Mouse (Mus musculus): ENCODE results near the gene Tbx2. TPM values are rescaled to one million over a fixed set of nuclear protein-coding genes. Genes with fewer than 3 reads are reported as not detected.

Gene Tbx2
- total RNA-seq, 2 experiments from 2014 or later: 1.9 to 2.0 TPM

DNA sequence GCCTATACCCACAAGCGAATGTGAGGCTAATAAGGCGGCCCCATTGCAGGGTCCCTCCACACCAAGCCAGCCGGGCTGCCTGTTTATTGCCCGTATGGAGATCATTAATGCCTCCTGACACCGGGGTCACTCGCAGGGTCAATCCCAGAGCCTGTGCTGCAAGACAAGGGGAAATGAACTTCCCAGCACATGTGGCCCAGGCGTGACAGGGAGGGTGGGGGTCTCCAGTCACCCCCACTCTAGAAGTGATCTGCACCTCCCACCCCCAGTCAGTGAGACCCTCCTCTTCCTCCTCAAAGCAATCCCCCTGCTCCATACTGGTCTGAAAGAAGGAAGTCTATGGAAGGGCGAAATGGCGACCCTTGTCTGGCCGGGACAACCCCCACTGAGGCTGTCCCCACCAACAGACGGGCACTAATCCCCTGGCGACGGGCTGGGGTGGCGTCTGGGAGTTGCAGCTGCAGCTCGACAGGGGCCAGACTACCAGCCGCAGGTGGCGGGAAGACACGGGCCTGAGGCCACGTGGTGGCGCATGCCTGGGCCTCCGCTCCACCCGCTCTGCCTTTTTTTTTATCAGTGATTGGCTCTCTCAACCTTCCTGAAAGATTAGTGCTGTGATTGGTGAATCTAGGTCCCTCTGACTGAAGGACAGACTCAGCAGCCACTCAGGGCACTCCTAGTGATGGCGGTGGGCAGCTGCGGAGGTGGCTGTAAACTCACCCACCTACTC lies 43.9 kb downstream of the Tbx2 start:
- intact Hi-C loops (cut with DNase I): no loop called here
- no peak for DNase-seq (ENCODE audit: extremely low spot score in 1 of 2, low spot score in 2 of 2)
- Histone ChIP-seq H3K4me3 (no peak overlapping the region), H3K27ac (no peak overlapping the region)
- TF ChIP-seq CTCF (IDR thresholded peaks at IDR 0.05): no peak

DNA sequence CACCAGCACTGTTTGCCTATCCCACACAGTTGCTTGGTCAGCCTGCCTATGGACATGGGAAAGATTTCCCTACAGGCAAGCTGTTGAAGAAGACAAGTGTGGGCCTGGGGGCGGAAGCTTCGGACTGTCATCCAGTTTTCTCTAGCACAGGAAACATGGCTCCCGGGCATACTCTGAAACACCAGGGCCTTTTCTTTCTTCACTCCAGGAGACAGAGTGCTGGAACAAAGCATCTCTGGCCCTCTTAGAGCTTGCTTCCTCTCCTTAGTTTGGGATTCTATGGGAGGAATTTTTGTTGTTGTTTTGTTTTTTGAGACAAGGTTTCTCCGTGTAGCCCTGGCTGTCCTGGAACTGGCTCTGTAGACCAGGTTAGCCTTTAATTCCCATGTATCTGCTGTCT lies 52.1 kb downstream of the Tbx2 start:
- no peak overlapping the region for H3K27ac ChIP-seq
- intact Hi-C loops (cut with DNase I): no loop called here
- H3K4me3 ChIP-seq: no peak overlapping the region
- no peak for DNase-seq (ENCODE audit: extremely low spot score in 1 of 2, low spot score in 2 of 2)
- TF ChIP-seq CTCF (IDR thresholded peaks at IDR 0.05): no peak

DNA sequence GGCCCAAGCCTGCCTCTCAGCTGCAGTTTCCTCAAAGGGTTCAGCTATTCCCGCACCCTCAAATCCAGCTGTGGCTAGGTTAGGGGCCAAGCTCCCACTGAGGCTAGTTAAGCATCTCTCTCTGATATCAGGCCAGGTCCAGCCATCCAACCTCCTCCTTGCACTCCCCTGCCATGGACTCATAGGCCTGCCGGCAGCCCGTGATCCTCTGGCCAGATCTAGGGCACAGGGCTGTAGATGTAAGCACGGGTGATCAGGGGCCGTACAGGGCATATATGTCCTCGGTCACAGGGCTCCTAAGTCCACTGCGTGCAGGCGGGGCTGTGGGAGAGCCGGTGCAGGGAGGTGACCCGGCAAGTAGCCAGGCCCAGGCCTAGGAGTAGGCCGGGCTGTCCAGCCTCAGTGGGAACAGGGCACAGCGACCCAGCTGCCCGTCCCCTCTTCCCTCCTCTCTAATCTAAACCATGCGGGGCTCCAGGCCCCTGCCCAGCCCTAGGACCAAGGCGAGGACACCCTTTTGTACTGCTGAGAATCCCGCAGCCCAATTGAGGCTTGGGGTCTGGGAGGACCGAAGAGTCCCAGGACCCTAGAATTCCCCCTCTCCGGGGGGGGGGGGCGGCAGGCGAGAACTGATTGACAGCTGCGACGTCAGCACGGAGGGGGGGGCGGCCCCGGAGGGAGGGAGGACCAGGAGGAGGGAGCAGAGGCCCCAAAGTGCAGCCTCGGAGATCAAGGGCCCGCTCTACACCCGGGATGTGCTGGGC lies 53.5 kb downstream of the Tbx2 start, which contains the start of gene Tbx4:
TSS of gene Tbx4 (plus strand) at position 758 of the 764 bp plus-strand sequence.
- intact Hi-C loops (cut with DNase I): loop anchor here (5.0 kb wide), 2 partner anchors 41 to 1359 kb away; partner anchors contain the start of gene Lhx1
- no peak for TF ChIP-seq CTCF (IDR thresholded peaks at IDR 0.05)
- no peak within 1 kb of the TSS for H3K4me3 ChIP-seq
- DNase-seq (ENCODE audit: extremely low spot score in 1 of 2, low spot score in 2 of 2): no peak
- H3K27ac ChIP-seq: no peak within 1 kb of the TSS

DNA sequence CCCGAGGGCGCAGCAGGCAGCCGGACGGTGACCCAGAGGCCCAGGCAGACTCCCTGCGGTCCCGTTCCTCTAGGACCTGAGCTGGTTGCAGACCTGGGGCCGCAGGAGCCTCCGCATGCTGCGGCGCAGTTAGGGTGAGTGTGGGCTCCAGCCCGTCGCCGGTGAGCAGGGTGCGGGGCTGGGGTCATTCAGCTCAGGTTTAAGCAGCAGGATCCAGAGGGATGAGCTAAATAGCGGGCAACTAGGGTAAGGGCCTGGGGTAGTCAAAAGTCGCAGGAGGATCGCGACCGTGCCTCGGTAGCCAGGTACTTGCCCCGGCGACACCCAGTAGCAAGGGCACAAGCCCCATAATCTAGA lies 54.1 kb downstream of the Tbx2 start:
- intact Hi-C loops (cut with DNase I): loop anchor here (5.0 kb wide), 2 partner anchors 41 to 1359 kb away; partner anchors contain the start of gene Lhx1
- no peak for DNase-seq (ENCODE audit: extremely low spot score in 1 of 2, low spot score in 2 of 2)
- H3K27ac ChIP-seq: no peak overlapping the region
- no peak overlapping the region for H3K4me3 ChIP-seq
- no peak for TF ChIP-seq CTCF (IDR thresholded peaks at IDR 0.05)

DNA sequence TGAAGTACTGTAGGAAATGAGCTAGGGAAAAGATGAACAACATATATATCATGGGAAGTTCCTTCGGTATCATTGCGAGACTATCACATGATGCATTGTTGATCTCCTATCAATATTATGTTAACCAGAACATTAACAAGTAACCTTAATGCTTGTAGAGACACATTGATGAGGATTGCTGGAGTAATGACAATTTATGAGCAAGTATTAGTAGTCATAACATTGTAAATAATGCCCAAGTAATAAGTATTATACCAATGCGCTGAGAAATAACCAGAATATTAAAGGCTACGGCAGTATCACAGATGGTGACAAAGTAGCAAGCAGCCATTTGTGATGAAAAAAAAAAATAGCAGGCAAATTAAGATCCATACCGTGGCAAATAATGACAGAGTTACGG lies 54.9 kb downstream of the Tbx2 start:
- no peak overlapping the region for H3K4me3 ChIP-seq
- H3K27ac ChIP-seq: no peak overlapping the region
- TF ChIP-seq CTCF (IDR thresholded peaks at IDR 0.05): no peak
- no peak for DNase-seq (ENCODE audit: extremely low spot score in 1 of 2, low spot score in 2 of 2)
- intact Hi-C loops (cut with DNase I): loop anchor here (5.0 kb wide), 2 partner anchors 40 to 1360 kb away; partner anchors contain the start of gene Lhx1

DNA sequence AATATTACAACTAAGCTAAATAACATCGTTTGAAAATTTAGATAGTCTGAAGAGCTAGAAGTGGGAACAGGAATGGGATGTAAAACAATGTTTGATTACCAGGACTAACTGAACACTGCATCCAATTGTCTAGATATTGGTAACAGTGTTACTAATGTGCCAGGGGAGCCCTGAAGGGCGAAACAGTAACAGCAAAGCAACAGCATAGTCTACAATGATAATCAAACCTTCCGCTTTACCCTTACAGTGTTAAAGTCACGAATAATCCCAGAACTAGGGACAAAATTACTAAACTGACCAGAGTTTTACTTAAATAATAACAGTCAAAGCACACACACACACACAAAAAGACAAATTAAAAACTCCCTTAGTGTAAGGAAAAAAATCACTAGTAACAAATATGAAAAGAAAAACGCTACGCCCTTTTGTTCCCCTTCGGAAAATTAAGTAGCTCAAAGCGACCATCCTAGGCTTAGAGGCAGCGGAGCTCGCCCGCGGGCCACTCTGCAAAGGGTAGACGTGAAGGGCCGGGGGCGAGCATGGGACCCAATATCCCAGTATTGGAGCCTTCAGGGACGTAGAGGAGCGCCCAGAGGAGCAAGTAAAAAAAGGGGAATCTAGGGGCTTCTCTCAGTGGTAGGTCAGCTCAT lies 55.6 kb downstream of the Tbx2 start:
- intact Hi-C loops (cut with DNase I): loop anchor here (2.0 to 5.0 kb wide), 3 partner anchors 39 to 1361 kb away; partner anchors contain the start of gene Lhx1
- TF ChIP-seq CTCF (IDR thresholded peaks at IDR 0.05): no peak
- Histone ChIP-seq H3K4me3 (no peak overlapping the region), H3K27ac (no peak overlapping the region)
- DNase-seq (ENCODE audit: extremely low spot score in 1 of 2, low spot score in 2 of 2): no peak

DNA sequence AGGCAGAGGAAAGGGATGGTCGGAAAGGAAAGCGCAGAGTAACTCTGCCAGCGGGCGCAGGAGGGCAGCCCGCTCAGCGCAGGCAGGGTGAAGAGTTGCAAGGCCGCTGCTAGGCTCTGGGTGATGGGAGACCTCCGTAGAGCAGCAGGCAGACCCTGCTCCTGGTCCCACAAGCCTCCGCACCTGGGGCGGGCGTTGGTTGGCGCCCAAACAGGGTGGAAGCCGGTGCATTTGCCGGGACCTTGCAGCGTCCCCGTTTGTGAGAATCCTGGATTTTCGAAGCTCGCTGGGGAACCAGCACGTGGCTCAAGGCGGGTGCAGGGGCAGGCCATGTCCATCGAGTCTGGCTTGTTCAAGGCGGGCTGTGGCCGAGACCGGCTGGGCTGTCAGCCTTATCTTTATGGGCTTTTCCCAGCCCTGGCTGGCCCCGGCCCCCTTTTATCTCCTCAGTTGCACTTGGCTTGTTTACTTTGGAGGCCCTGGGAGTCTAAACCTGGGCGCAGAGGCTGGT lies 56.2 kb downstream of the Tbx2 start:
- no peak overlapping the region for H3K27ac ChIP-seq
- intact Hi-C loops (cut with DNase I): loop anchor here (2.0 to 5.0 kb wide), 3 partner anchors 39 to 1361 kb away; partner anchors contain the start of gene Lhx1
- no peak overlapping the region for H3K4me3 ChIP-seq
- DNase-seq (ENCODE audit: extremely low spot score in 1 of 2, low spot score in 2 of 2): no peak
- TF ChIP-seq CTCF (IDR thresholded peaks at IDR 0.05): no peak

DNA sequence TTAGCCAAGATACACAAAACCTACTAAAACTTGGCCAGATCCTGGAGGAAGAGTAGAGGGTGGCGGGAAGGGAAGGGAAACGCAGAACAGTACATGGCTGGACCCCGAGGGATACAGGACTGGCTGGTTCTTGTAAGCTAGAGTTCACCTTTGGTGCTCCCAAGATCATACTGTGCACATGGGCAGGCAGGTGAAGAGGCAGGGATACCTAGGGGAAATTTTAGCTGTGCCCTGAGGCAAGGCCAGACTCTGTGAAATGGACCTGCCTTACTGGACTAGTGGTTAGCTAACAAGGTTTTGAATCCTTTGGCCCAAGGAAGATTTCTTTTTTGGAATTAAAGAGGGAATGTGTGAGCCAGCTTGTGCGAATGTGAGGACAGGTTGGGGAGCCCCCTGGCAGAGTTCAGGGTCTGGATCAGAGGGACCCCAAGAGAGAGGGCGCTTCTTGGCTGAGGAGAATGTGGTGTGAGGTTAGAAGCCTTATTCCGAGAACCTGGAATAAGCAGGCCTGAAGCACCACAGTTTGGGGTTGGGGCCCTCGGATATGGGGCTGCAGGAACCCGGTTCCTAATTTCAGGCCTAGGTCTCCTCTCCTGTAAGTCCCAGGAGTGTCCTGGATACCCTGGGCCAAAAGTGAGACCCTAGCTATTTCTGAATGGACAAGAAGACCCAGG lies 56.8 kb downstream of the Tbx2 start:
- intact Hi-C loops (cut with DNase I): loop anchor here (2.0 to 5.0 kb wide), 3 partner anchors 38 to 1362 kb away; partner anchors contain the start of gene Lhx1
- Histone ChIP-seq H3K27ac (no peak overlapping the region), H3K4me3 (no peak overlapping the region)
- DNase-seq (ENCODE audit: extremely low spot score in 1 of 2, low spot score in 2 of 2): no peak
- no peak for TF ChIP-seq CTCF (IDR thresholded peaks at IDR 0.05)

DNA sequence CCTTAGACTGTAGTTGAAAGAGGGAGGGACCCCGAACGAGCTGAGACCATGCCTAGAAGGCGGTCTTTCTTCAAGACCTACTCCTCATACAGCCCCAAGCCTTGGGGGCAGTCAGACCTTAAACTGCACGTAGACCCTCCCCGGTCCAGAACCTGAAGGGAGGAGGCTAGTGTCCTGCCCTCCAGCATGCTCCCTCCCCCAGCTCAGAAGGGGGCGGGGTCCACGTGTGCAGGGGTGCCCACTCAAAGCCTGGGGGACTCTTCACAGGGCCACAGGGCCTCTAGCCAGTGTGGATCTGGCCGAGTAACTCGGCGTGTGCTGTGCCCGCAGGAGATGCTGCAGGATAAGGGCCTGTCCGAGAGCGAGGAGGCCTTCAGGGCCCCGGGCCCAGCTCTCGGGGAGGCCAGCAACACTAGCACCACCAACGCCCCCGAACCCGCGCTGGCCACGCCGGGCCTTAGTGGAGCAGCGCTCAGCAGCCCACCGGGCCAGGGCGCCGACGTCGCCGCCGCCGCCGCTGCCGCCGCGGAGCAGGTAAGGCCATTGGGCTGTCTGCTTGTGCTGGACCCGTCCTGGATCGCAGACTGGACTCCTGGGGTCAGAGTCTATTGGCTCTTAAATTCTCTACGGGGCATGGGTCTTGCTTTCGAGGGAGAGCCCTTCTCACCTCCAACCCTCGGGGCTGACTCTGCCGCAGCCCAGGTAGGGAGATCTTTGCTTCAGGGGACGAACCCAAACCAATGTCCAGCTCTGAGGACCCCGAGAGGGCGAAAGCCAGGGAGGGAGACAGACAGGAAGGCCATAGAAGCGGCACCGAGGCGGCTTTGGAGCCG lies 57.6 kb downstream of the Tbx2 start:
- Histone ChIP-seq H3K4me3 (no peak overlapping the region), H3K27ac (no peak overlapping the region)
- intact Hi-C loops (cut with DNase I): loop anchor here (2.0 to 5.0 kb wide), 3 partner anchors 37 to 1363 kb away; partner anchors contain the start of gene Lhx1
- DNase-seq (ENCODE audit: extremely low spot score in 1 of 2, low spot score in 2 of 2): no peak
- no peak for TF ChIP-seq CTCF (IDR thresholded peaks at IDR 0.05)

DNA sequence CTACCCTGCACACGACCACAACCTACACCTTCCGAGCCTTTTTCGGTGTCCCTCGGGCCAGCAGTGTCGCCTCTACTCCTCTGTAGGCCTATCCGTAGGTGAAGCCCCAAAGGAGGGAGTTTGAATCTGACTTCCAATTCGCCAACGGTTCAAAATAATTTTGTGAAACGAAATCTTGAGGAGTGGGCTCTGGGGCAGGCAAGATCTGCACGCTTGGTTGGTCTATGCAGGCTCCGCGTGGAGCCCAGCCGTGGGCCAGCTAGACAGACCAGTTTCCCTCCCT lies 58.2 kb downstream of the Tbx2 start:
- no peak for DNase-seq (ENCODE audit: extremely low spot score in 1 of 2, low spot score in 2 of 2)
- Histone ChIP-seq H3K4me3 (no peak overlapping the region), H3K27ac (no peak overlapping the region)
- TF ChIP-seq CTCF (IDR thresholded peaks at IDR 0.05): no peak
- intact Hi-C loops (cut with DNase I): no loop called here
